In genomic region chr10:62410943-62411342, GRCm38 (mm10) we compare ENCODE assay signal across 8 mouse cellular contexts. TPM values are rescaled to one million over a fixed set of nuclear protein-coding genes. Genes with fewer than 3 reads are reported as not detected.
DNase-seq lines count a peak whose midpoint lies in the region; ATAC-seq and TF ChIP-seq lines count a peak whose summit lies in the region.

No protein-coding gene starts in this region.

- no peak overlapping the region for H3K27ac ChIP-seq in CH12.LX (ENCODE audit: insufficient read depth, low read depth)
- H3K27ac ChIP-seq in lung, embryonic 14.5 days (ENCODE audit: low read depth), result no peak overlapping the region

- TF ChIP-seq RAD21 in CH12.LX (IDR thresholded peaks at IDR 0.05; ENCODE audit: low read depth, low read length), result peak; percentile 80

- in situ Hi-C loops in CH12.LX (cut with MboI; ENCODE audit: low pct_ligation_motif_present, low pct_unique_long_range_greater_than_20kb, low sequenced_read_pairs), result no loop called here

- peaks cover 0 to 5% of the 10 kb centered on the region in 2 experiments; a peak in 2 of 4 replicates for H3K4me1 ChIP-seq in CH12.LX (ENCODE audit: control insufficient read depth in 1 of 2, insufficient read depth in 2 of 2)
- 0 out of 2 replicates have a peak, but pooled peaks cover 4% of the 10 kb centered on the region for H3K4me1 ChIP-seq in lung, embryonic 14.5 days (ENCODE audit: insufficient read depth)

- H3K36me3 ChIP-seq in CH12.LX (replicated peaks in 1 of 2; ENCODE audit: control insufficient read depth in 1 of 2, insufficient read depth in 1 of 2, low read length in 1 of 2), result no peaks in the 10 kb centered on the region
- H3K36me3 ChIP-seq in lung, embryonic 14.5 days (ENCODE audit: insufficient read depth), result no peaks in the 10 kb centered on the region

- no peak; the same call in 1 of the 2 replicates for ATAC-seq in lung, embryonic 14.5 days (ENCODE audit: insufficient read depth)

- no peak for TF ChIP-seq POLR2A in CH12.LX (IDR thresholded peaks at IDR 0.05; ENCODE audit: low read depth, low read length)

- H3K27me3 ChIP-seq in CH12.LX (replicated peaks), result peaks cover 76% of the 10 kb centered on the region
- H3K27me3 ChIP-seq in lung, embryonic 14.5 days (ENCODE audit: insufficient read depth, low read length), result no peaks in the 10 kb centered on the region

- no peak overlapping the region for H3K9ac ChIP-seq in CH12.LX (ENCODE audit: insufficient read depth, low read depth)
- no peak overlapping the region for H3K9ac ChIP-seq in lung, embryonic 14.5 days

- dilution Hi-C loops in CH12.LX (cut with MboI; ENCODE audit: extremely low pct_ligation_motif_present, extremely low pct_unique_long_range_greater_than_20kb, low sequenced_read_pairs), result no loop called here

- peak; percentile 72 to 93 for TF ChIP-seq CTCF in CH12.LX (conservative IDR thresholded peaks at IDR 0.05 in 1 of 2, IDR thresholded peaks at IDR 0.05 in 1 of 2; ENCODE audit: low read depth in 2 of 2, low read length in 2 of 2)
- TF ChIP-seq CTCF in lung, embryonic 14.5 days (IDR thresholded peaks at IDR 0.05; ENCODE audit: low read depth), result peak; percentile 92

- H3K4me2 ChIP-seq in CH12.LX (ENCODE audit: insufficient read depth, low read depth, poor library complexity, severe bottlenecking), result peak overlapping the region; percentile 10
- no peak overlapping the region for H3K4me2 ChIP-seq in lung, embryonic 14.5 days

- no peaks in the 10 kb centered on the region for H3K9me3 ChIP-seq in CH12.LX (replicated peaks; ENCODE audit: low read length)
- no peaks in the 10 kb centered on the region for H3K9me3 ChIP-seq in lung, embryonic 14.5 days (ENCODE audit: low read depth, low read length)

- H3K79me2 ChIP-seq in CH12.LX (replicated peaks; ENCODE audit: control insufficient read depth, extremely low read depth, insufficient read depth, poor library complexity, severe bottlenecking), result no peaks in the 10 kb centered on the region

- H3K4me3 ChIP-seq in CH12.LX (replicated peaks in 1 of 3; ENCODE audit: low read depth in 2 of 3, low read length in 2 of 3, poor library complexity in 1 of 3), result no peak overlapping the region
- no peak overlapping the region for H3K4me3 ChIP-seq in lung, embryonic 14.5 days (ENCODE audit: low read depth, low read length)

- DNase-seq in CH12.LX (ENCODE audit: extremely low read depth), result peak; percentile 65
- peak; percentile 78 for DNase-seq in adrenal gland, postnatal 14 days
- peak; percentile 53 for DNase-seq in embryo, embryonic 9.5 days (ENCODE audit: extremely low spot score)
- DNase-seq in gastrocnemius, postnatal 4 days (ENCODE audit: low spot score in 2 of 2), result peak; percentile 38 to 67
- peak; percentile 65 to 73 for DNase-seq in kidney, postnatal 25 days
- peak; percentile 84 for DNase-seq in lung, embryonic 14.5 days
- DNase-seq in ovary, adult 18-20 months (ENCODE audit: low spot score), result peak; percentile 27
- DNase-seq in thymus, postnatal 14 days, result peak; percentile 64

- 10% methylated on average over 5 of the region's 5 CpGs for WGBS in lung, embryonic 14.5 days

- no peak for TF ChIP-seq EP300 in CH12.LX (IDR thresholded peaks at IDR 0.05; ENCODE audit: low read length)

TF ChIP-seq in CH12.LX, 34 proteins besides CTCF, POLR2A, EP300 and RAD21:
- TF ChIP-seq ZC3H11A (IDR thresholded peaks at IDR 0.05; ENCODE audit: low read depth, low read length), result peak; percentile 33; the same call in 1 of the 2 replicates
- TF ChIP-seq SMC3 (IDR thresholded peaks at IDR 0.05; ENCODE audit: low read depth, low read length), result peak; percentile 87
- TF ChIP-seq NRF1 (IDR thresholded peaks at IDR 0.05; ENCODE audit: low read depth, low read length), result 0 out of 2 replicates have a peak, but pooled peaks have one; percentile 2
- no peak for TF ChIP-seq ZKSCAN1 (IDR thresholded peaks at IDR 0.05; ENCODE audit: borderline replicate concordance, low read depth, low read length)

RNA-seq across cellular contexts. Expression of gene Hkdc1, which starts 11.3 kb away (rescaled TPM):
- total RNA-seq in CH12.LX (2012; rRNA removed) (not detected in 2 replicates), CH12.LX (2014; rRNA removed) (not detected in 2 replicates)
- polyA plus RNA-seq in CH12.LX (2012; ENCODE audit: insufficient read length, low read depth), result not detected in 2 replicates
- total RNA-seq in adrenal gland, postnatal 14 days (2021), result not detected in 2 replicates
- under 1 TPM; 0.62 to 0.71 TPM for total RNA-seq in gastrocnemius, postnatal 4 days (2021)
- polyA plus RNA-seq in lung, embryonic 14.5 days (2014; fragmentation: Nextera tagmentation; extraction: Ambion mirVana), result 1.4 and 1.5 TPM in 2 replicates

RNA-seq across cellular contexts. Expression of gene Hk1, which starts 31.2 kb away (rescaled TPM):
- total RNA-seq in CH12.LX (2012; rRNA removed) (14.7 and 23.4 TPM in 2 replicates), CH12.LX (2014; rRNA removed) (9.3 and 9.9 TPM in 2 replicates)
- polyA plus RNA-seq in CH12.LX (2012; ENCODE audit: insufficient read length, low read depth), result 30.1 and 31.8 TPM in 2 replicates
- total RNA-seq in adrenal gland, postnatal 14 days (2021), result 26.0 and 31.1 TPM in 2 replicates
- total RNA-seq in gastrocnemius, postnatal 4 days (2021), result 10 to 100 TPM; 26.1 to 27.2 TPM
- 20.9 and 22.4 TPM in 2 replicates for polyA plus RNA-seq in lung, embryonic 14.5 days (2014; fragmentation: Nextera tagmentation; extraction: Ambion mirVana)

RNA-seq across cellular contexts. Expression of gene 4930507D05Rik, which starts 38.3 kb away (rescaled TPM):
- total RNA-seq in CH12.LX (2012; rRNA removed) (0.68 and 0.97 TPM in 2 replicates), CH12.LX (2014; rRNA removed) (0.32 and 0.39 TPM in 2 replicates)
- 0.14 and 0.27 TPM in 2 replicates for polyA plus RNA-seq in CH12.LX (2012; ENCODE audit: insufficient read length, low read depth)
- 0.41 and 0.60 TPM in 2 replicates for total RNA-seq in adrenal gland, postnatal 14 days (2021)
- total RNA-seq in gastrocnemius, postnatal 4 days (2021), result under 1 TPM; 0.29 to 0.39 TPM
- 0.50 and 0.60 TPM in 2 replicates for polyA plus RNA-seq in lung, embryonic 14.5 days (2014; fragmentation: Nextera tagmentation; extraction: Ambion mirVana)

RNA-seq across cellular contexts. Expression of gene Supv3l1, which starts 38.6 kb away (rescaled TPM):
- total RNA-seq in CH12.LX (2012; rRNA removed) (41.5 and 45.7 TPM in 2 replicates), CH12.LX (2014; rRNA removed) (69.3 and 69.5 TPM in 2 replicates)
- 62.0 and 62.7 TPM in 2 replicates for polyA plus RNA-seq in CH12.LX (2012; ENCODE audit: insufficient read length, low read depth)
- 38.7 and 41.9 TPM in 2 replicates for total RNA-seq in adrenal gland, postnatal 14 days (2021)
- total RNA-seq in gastrocnemius, postnatal 4 days (2021), result 10 to 100 TPM; 22.2 to 25.2 TPM
- polyA plus RNA-seq in lung, embryonic 14.5 days (2014; fragmentation: Nextera tagmentation; extraction: Ambion mirVana), result 27.3 and 27.6 TPM in 2 replicates

Comparison
In these comparisons a context has a peak if more than half of its experiments do, and no peak if none do; other contexts are left out.
1. DNase-seq: peak in every context shown above with its lines; median percentile 84 in lung, embryonic 14.5 days; 78 in adrenal gland, postnatal 14 days; 69 in kidney, postnatal 25 days; 65 in CH12.LX; 64 in thymus, postnatal 14 days; 53 in embryo, embryonic 9.5 days; 52 in gastrocnemius, postnatal 4 days; 27 in ovary, adult 18-20 months.